Mouse (Mus musculus) natural killer cell, adult 2 months (primary cell): ENCODE data around the gene Poc1a.

Experiments
- DNase-seq, 2 experiments: peaks; one replicate each; pipeline ENCODE4 v3.0.0; 2022; ENCODE audit warnings: low spot score in 2 of 2

Gene Poc1a

GRCm38 (mm10) chr9:106280808-106281544, at the start of gene Poc1a:
TSS of gene Poc1a (plus strand) at chr9:106281061.
- DNase-seq: peak; percentile 91 to 92

- no peak for DNase-seq
These were observed 49.6 kb upstream of the Poc1a start for GRCm38 (mm10) chr9:106231220-106231619.

GRCm38 (mm10) chr9:106231816-106232215, 49.0 kb upstream of the Poc1a start:
- no peak for DNase-seq

GRCm38 (mm10) chr9:106232956-106233355, 47.9 kb upstream of the Poc1a start:
- no peak for DNase-seq

- no peak for DNase-seq
These were observed 46.9 kb upstream of the Poc1a start for GRCm38 (mm10) chr9:106233953-106234352.

- DNase-seq: no peak
These were observed 45.5 kb upstream of the Poc1a start for GRCm38 (mm10) chr9:106235194-106235830.

- no peak for DNase-seq
These were observed 44.6 kb upstream of the Poc1a start for GRCm38 (mm10) chr9:106236156-106236817.

GRCm38 (mm10) chr9:106236818-106237211, 44.0 kb upstream of the Poc1a start:
- no peak for DNase-seq

- DNase-seq: no peak
These were observed 43.5 kb upstream of the Poc1a start for GRCm38 (mm10) chr9:106237401-106237800.

- DNase-seq: no peak
These were observed 43.0 kb upstream of the Poc1a start for GRCm38 (mm10) chr9:106237878-106238277.

GRCm38 (mm10) chr9:106241541-106242164, 39.2 kb upstream of the Poc1a start:
- no peak for DNase-seq

- no peak for DNase-seq
These were observed 37.9 kb upstream of the Poc1a start for GRCm38 (mm10) chr9:106242813-106243488.

- DNase-seq: no peak
These were observed 31.3 kb upstream of the Poc1a start for GRCm38 (mm10) chr9:106249550-106249949.

GRCm38 (mm10) chr9:106250245-106250644, 30.6 kb upstream of the Poc1a start:
- DNase-seq: no peak

- no peak for DNase-seq
These were observed 29.8 kb upstream of the Poc1a start for GRCm38 (mm10) chr9:106251066-106251465.

- DNase-seq: no peak
These were observed 26.9 kb upstream of the Poc1a start for GRCm38 (mm10) chr9:106254001-106254400.

- no peak for DNase-seq
These were observed 22.4 kb upstream of the Poc1a start for GRCm38 (mm10) chr9:106258412-106258811.

- no peak for DNase-seq
These were observed 21.9 kb upstream of the Poc1a start for GRCm38 (mm10) chr9:106258990-106259389.

GRCm38 (mm10) chr9:106261058-106261457, 19.8 kb upstream of the Poc1a start:
- no peak for DNase-seq

- no peak for DNase-seq
These were observed 19.4 kb upstream of the Poc1a start for GRCm38 (mm10) chr9:106261491-106261890.

- DNase-seq: no peak
These were observed 18.8 kb upstream of the Poc1a start for GRCm38 (mm10) chr9:106262075-106262474.
